Mouse (Mus musculus): ENCODE measurements around the gene Sepsecs.

DNA sequence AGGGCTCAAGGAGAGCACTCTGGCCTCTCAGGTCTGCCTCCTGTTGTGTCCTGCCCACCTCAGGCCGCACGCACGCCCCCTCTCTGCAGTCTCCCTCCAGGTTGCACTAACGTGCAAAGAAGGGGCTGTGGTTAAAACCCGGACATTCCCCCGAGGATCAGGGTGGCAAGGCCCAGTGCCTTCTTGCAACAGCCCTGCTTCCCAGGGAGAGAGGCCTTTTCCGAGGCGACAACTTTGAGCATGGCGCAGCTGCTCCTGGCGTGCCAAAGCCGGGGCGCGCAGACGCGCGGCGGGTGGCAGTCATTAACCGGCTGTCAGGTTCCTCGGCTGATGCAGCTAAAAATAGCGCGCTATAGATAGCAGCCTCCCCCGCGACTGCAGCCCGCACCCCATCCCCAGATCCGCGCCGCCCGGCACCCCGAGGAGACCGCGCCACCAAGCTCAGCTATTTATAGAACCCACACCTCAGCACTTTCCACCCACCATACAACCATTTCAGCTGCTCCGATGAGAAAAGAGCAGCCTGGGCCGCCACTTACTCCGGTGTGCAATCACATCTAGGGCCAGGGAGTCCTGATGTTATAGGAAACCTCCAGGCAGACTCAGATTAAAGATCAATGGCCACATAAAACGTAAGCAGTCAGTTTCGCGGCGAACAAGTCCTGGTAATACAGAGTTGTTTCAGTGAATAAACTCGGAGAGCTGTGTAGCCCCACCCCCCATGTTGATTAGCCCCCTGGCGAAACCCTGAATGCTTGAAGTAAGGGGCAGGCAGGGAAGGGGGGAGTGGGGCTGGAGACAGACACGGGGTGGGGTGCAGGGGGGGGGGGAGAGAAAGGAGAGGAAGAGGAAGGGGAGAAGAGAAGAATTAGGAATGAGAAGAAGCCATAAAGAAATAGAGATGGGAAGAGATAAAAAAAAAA is 50.9 kb downstream of the Sepsecs start:
- TF ChIP-seq CTCF (IDR thresholded peaks at IDR 0.05; ENCODE audit: borderline replicate concordance, insufficient read depth, low read depth, low read length): no peak
- TF ChIP-seq POLR2A (IDR thresholded peaks at IDR 0.05; ENCODE audit: borderline replicate concordance, insufficient read depth, low read length): no peak

Measured in cerebellum, adult 2 months (tissue).